Mouse (Mus musculus): ENCODE data around the gene Magoh.

Magoh gene

DNA sequence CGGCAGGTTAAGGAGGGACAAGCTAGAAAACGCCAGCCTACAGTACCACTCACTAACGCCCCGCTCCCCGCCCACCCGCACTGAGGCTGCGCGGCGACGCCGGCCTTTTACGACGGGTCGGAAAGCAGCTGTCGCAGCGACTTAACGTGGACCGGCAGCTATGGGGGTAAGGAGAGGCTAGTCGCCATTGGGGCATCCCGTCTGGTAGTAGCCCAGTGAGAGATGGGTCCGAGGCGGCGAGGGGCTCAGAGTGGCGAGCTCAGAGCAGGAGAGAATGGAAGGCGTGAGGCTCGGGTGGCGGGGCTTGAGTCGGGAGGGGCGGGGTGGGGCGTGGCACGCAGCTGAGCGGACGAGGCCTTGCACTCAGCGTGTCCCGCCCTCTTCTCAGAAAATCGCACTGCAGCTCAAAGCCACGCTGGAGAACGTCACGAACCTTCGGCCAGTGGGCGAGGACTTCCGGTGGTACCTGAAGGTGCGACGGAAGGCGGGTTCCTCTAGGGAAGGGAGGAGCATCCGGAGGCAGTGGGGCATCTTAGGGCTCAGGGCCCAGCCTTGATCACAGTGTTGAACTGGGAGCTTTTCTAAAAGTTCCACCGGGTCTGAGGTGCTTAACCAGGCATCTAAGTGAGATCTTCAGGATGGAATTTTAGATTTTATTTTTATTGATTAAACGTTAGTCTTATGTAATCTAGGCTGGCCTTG lies 10.3 kb downstream of the Magoh start, which contains the start of gene 0610037L13Rik:
TSS of gene 0610037L13Rik (plus strand) at position 83 of the 702 bp plus-strand sequence.
- peak; percentile 96 for DNase-seq

DNA sequence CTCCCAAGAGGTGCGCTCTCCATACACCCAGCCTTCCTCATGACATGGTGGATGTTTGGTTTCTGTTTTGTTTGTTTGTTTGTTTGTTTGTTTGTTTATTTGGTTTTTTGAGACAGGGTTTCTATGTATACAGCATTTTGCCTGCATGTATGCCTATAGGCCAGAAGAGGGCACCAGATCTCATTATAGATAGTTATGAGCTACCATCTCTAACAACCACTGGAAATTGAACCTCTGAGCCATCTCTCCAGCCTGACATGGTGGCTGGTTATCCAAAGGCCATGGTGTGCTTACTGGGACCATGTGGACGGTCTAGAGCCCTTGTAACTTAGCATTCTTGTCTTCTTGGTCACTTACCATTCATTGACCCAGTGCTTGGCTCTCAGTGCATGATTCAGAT lies 13.1 kb downstream of the Magoh start:
- peak; percentile 59 for DNase-seq

DNA sequence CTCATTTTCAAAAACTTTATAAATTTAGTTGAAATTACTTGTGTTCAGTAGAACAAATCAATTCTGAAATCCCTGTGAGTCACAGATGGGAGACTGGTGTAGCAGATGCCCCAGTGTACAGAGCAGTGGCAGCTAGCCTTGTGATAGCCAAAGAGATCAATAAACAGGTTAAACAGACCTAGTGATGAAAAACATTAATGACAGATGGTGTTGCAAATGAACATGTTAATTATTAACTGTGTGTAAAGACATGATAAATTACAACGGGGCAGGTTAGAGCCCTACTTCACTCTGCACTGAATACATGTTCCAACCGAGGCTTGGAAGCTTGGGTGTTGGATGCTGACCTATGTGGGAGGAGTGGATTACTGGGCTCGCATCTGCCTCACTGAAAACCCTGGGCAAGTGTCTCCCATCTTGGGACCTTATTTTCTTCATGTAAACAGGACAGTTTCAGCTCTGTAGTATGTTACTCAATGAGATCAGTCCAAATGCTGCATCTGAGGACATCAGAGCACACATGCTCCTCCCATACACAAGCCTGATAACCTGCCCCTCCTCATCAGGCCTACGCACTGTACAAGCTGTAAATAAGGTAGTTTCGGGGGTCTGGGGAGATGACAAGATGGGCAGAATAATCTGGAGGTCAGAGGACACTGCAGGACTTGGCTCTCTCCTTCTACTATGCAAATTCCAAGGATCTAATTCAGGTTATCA lies 19.8 kb downstream of the Magoh start:
- no peak for DNase-seq

DNA sequence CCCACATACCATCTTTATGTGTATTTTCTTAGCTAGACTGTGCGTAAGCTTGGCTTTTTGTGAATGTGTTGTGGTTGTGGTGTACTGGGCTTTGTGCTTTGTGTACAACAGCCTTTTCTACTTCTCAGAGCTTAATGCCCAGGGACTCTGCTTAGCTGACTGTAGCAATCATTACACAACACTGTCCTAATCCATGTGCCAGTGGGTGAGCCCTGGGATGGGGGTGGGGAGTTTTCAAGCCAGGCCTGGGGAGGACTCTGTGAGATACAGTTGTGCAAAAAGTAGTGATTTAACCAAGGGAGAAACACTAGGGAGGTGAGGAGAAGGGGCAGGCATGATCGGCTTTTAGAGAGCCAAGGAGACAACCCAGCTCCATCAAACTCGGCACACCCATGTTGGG lies 20.7 kb downstream of the Magoh start:
- DNase-seq = no peak

DNA sequence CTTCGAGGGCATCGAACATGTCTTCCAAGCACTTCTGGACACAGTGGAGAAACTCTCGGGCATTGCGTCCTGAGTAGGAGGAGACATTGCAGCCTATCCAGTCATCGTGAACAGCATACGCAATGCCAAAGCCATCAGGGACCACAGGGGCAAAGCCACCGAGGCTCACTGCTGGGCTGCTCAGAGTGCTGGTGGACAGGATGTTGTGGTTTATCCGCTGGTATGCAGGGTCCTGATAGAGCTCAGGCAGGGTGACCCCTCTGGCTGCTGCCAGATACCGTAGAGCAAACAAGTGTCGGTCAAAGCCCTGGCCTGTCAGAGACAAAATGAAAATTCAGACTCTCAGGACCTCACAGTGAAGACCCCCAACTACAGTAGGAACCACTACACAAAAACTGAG lies 24.7 kb downstream of the Magoh start:
- no peak for DNase-seq

DNA sequence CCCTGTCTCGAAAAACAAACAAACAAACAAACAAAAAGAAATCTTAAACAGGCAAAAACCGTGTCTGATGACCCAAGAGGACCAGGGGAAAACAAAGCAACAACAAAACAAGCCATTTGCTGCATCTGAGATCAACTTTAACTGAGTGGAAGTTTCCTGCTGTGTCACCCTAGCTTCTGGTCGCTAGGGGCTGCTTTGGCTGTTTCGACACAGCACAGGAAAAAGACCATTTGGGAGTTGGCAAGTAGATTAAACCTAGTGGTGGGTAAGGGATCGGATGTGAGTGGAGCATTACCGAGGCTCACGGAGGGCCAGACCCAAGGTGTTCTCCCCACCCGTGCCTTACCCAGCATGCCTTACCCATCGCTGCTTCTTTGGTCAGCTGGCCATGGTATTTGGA lies 27.0 kb downstream of the Magoh start:
- no peak for DNase-seq

DNA sequence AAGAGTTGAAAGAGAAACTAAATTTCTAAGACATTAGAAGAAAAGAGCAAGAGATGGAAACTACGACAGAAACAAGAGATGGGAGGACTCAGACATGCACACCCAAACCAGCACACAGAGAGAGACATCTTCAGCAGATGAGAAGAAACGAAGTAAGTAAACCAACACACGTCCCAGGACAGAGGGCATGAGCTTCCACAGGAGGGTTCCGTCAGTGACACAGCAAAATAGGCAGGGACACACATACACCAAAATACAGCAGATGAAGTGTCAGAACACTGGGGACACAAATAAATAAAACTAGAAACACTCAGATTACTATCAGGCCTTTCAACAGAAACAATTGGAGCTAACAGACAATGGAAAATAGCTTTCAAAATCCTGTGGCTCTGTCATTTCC lies 30.5 kb downstream of the Magoh start:
- no peak for DNase-seq

DNA sequence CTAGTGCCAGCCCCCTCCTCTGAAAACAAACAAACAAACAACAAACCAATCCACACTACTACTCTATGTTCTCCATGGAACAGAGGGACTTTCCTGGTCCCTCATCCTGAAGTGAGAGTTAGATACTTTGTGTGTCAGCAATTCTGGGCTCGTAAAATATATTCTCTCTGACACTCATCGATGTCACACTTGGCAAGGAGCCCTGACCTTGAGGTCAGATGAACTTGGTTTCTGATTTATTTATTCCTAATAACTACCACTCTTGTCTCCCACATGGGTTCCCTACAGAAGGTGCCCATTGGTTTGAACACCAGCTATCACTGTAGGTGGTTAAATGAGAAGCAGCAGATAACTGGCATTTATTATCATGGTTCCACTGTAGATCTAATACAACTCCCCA lies 40.8 kb downstream of the Magoh start:
- DNase-seq = no peak

DNA sequence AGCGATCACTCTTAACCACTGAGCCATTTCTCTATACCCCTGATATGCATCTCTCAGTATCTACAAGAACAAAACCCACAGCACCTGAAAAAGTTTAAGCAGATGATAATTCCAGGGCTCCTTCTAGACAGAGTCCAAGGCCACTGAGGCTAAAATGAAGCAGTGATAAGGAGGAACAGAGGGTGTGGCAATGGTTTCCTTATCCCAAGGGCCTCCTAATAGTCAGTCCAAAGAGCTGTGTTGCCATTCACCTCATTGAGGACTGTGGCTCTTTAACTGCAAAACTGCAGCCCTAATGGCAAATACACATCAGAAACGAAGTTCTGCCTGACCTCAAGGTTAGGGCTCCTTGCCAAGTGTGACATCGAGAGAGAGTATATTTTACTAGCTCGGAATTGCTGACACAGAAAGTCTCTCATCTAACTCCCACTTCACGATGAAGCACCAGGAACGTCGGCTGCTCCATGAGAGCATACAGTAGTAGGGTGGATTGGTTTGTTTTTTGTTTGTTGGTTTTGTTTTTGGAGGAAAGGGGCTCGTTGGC lies 41.7 kb downstream of the Magoh start:
- no peak for DNase-seq

DNA sequence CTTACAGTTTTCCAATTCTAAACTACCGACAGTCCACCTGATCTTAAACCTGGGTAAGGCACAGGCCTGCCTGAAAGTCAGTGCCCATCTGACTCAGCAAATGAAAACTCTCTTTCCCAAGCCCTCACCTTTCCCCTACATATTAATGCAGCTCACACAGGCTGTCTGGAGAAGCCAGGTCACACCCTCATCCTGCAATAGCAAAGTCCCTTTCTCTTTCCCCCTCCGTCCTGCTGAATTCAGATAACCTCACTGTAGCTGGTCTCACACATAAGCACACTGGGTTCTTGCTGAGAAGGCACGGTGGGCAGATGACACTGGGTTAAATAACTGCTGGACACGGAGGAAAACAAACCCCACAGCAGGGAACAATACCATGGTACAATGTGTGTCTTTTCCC lies 42.4 kb downstream of the Magoh start:
- no peak for DNase-seq

DNA sequence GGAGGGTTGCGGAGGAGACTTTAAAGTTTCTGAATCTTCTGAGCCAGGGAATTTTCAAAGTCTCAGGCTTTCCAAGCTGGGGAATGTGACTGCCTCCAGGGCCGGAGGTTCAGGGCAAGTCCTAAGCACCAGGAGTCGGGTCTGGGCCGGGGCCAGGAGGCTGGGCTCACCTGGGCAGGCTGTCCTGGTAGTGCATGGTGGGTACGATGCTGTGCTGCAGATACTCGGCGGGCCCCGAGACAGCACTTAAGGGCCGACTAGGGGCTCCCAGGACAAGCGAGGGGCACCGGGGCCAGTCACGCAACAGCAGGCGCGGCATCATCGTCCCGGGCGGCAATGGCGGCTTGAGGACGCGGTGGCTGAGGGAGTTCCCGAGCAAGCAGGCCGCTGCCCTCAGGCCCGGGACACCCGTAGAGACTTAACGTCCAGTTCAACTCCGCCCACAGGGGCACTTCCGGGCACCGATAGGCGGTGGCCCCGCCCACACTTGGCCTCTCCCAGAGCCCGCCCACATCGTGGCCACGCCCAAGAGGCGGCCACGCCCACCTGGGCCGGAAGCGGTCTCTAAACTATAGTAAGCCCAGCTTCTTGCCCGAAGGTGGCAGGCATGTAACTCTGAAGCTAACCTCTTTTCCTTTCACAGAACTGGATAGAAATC lies 43.7 kb downstream of the Magoh start, which contains the start of gene Cpt2:
TSS of gene Cpt2 (minus strand) at position 466 of the 658 bp plus-strand sequence.
- peak; percentile 97 for DNase-seq

DNA sequence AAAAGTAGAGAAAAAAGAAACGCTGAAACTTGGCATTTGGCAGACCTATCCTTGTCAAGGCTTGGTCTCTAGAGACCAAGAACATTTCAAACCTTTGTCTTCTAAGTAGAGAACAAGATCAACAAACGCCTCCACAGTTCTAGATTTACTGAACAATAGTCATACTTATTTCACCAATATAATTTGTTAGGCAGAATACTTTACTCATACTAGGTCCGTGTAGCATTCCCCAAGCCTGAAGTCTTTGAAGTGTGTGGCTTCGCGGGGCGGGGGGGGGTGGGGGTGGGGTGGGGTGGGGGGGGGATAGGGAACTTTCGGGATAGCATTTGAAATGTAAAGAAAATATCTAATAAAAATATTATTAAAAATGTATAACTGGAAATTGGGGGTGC lies 44.2 kb downstream of the Magoh start:
- no peak for DNase-seq

DNA sequence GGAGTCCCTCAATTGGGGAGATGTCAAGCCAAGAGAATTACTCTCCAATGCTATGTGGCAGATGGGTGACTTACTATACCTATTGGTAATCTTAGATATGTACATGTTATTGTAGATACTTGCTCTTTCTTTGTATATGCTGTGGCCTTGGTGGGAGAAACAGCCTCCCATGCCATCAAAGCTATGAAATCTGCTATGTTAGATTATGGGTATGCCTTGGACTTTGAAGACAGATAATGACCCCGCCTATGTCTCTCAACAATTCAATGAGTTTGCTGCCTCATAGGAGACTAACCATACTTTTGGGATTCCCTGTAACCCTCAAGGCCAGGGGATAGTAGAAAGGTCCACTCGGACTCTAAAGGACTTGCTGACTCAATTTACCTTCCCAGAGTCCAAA lies 48.7 kb downstream of the Magoh start:
- no peak for DNase-seq

DNA sequence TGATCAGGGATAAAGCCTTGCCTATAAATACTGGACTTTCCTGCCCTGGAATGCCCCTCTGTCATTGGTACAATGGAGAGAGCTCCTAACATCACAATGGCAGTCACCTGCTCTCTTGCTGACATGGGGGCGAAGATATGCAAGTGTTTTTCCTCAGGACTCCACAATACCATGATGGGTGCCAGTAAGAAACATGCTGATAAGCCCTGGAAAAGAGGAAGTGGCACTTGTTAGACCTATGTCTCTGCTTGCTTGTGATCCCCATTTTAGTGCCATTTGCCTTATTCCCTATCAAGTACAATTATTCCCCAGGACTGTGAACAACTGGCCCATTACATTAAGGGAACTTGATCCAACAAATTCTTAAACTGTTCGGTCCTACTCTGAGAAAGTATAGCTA lies 49.2 kb downstream of the Magoh start:
- DNase-seq = no peak

DNA sequence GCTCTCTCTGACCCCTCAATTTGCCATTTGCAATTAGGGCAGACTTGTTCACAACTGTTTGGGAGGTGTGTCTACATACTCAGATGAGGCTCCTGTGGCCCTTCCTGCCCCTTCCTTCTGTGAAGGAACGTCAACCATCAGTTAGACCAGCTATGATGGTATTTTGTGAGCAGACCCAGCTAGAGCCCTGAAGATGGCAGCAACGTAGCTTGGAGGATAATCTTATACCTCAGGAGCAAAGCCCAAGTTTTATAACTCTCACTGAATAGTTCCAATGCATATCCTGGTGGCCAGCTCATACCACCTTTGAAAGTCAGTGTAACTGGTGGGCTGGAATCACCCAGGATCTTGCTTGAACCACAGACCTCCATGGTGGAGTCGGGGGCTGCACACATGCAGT lies 51.9 kb downstream of the Magoh start:
- no peak for DNase-seq

DNA sequence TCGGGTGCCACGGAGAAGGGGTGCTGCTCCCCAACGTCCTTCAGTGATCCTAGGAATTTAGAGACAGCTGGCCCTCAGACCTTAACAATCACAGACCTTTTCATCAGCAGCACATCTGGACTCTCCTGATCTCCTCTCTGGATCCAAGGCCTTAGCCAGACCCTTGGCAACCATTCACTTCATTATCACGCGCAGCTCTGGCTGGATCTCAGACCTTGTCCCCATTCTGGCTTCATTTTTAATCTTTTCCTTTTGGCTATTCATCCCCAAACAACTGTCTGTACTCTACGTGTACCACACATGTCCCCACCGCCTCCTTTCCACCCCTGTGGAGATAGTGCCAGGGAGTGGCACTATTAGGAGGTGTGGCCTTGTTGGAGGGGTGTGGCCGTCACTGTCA lies 53.7 kb downstream of the Magoh start:
- DNase-seq = no peak

DNA sequence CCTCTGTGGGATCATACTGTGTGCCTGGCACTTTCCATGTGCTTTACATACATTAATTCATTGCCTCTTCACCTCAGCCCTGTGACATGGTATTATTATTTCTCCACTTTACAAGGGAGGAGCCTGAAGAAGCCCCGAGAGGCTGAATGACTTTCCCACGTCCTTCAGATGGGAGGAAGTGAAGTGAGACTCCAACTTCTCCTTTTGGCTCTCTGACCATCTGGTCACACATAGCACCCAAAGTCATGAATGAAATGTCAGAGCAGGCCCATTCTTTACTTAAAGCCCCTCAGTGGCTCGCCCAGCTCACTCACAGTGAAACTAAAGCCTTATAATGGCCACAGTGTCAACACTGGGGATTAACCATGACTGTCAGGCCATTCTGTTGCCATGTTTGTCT lies 55.7 kb downstream of the Magoh start:
- no peak for DNase-seq
